Mouse (Mus musculus): Measurements from ENCODE around the gene Cds1. TPM values are rescaled to one million over a fixed set of nuclear protein-coding genes. Genes with fewer than 3 reads are reported as not detected.
A peak's percentile ranks its signal among the peaks of the same experiment; 100 is the strongest.

Cds1 gene
- polyA plus RNA-seq, 1 experiment from 2014 or later: 10.2 TPM

GRCm38 (mm10) chr5:101741224-101741591 lies 23.7 kb upstream of the Cds1 start:
- no peaks in the 10 kb centered on the region for H3K36me3 ChIP-seq (ENCODE audit: control insufficient read depth, insufficient read depth, low read length)
- peak; percentile 77; the same call in 1 of the 2 replicates for ATAC-seq (ENCODE audit: low read depth)
- H3K9me3 ChIP-seq (ENCODE audit: control insufficient read depth, low read length): no peaks in the 10 kb centered on the region
- peaks cover 7% of the 10 kb centered on the region; the same call in 1 of the 2 replicates for H3K4me1 ChIP-seq (ENCODE audit: control insufficient read depth, insufficient read depth, low read length)
- no peak for DNase-seq (ENCODE audit: low spot score)
- no peak overlapping the region for H3K9ac ChIP-seq (ENCODE audit: low read depth, low read length)
- H3K4me3 ChIP-seq (ENCODE audit: low read depth, low read length): no peak overlapping the region
- no peak overlapping the region for H3K4me2 ChIP-seq (ENCODE audit: low read depth, low read length)
- H3K27me3 ChIP-seq (replicated peaks; ENCODE audit: control insufficient read depth, insufficient read depth, low read length): no peaks in the 10 kb centered on the region
- peak overlapping the region; percentile 58 for H3K27ac ChIP-seq (replicated peaks; ENCODE audit: low read depth, low read length)
- WGBS: 70% methylated on average over 4 of the region's 4 CpGs

- no peak overlapping the region for H3K9ac ChIP-seq (ENCODE audit: low read depth, low read length)
- H3K36me3 ChIP-seq (ENCODE audit: control insufficient read depth, insufficient read depth, low read length): no peaks in the 10 kb centered on the region
- no peak overlapping the region for H3K4me3 ChIP-seq (ENCODE audit: low read depth, low read length)
- no peaks in the 10 kb centered on the region for H3K9me3 ChIP-seq (ENCODE audit: control insufficient read depth, low read length)
- peaks cover 7% of the 10 kb centered on the region; the same call in 1 of the 2 replicates for H3K4me1 ChIP-seq (ENCODE audit: control insufficient read depth, insufficient read depth, low read length)
- no peak overlapping the region for H3K4me2 ChIP-seq (ENCODE audit: low read depth, low read length)
- peak overlapping the region; percentile 58; the same call in 1 of the 2 replicates for H3K27ac ChIP-seq (replicated peaks; ENCODE audit: low read depth, low read length)
- no peak for ATAC-seq (ENCODE audit: low read depth)
- WGBS: 77% methylated on average over 2 of the region's 2 CpGs
- no peak for DNase-seq (ENCODE audit: low spot score)
- no peaks in the 10 kb centered on the region for H3K27me3 ChIP-seq (replicated peaks; ENCODE audit: control insufficient read depth, insufficient read depth, low read length)
These were observed 22.9 kb upstream of the Cds1 start for GRCm38 (mm10) chr5:101742014-101742413.

- Histone ChIP-seq H3K4me3 (ENCODE audit: low read depth, low read length) (no peak overlapping the region), H3K36me3 (ENCODE audit: control insufficient read depth, insufficient read depth, low read length) (no peaks in the 10 kb centered on the region), H3K4me1 (ENCODE audit: control insufficient read depth, insufficient read depth, low read length) (peaks cover 7% of the 10 kb centered on the region; the same call in 1 of the 2 replicates), H3K4me2 (ENCODE audit: low read depth, low read length) (no peak overlapping the region), H3K27me3 (replicated peaks; ENCODE audit: control insufficient read depth, insufficient read depth, low read length) (no peaks in the 10 kb centered on the region), H3K9me3 (ENCODE audit: control insufficient read depth, low read length) (no peaks in the 10 kb centered on the region), H3K9ac (ENCODE audit: low read depth, low read length) (no peak overlapping the region), H3K27ac (replicated peaks; ENCODE audit: low read depth, low read length) (0 out of 2 replicates have a peak overlapping the region, but pooled peaks have one; percentile 58)
- ATAC-seq (ENCODE audit: low read depth) (0 out of 2 replicates have a peak, but pooled peaks have one; percentile 56), DNase-seq (ENCODE audit: low spot score) (peak; percentile 78)
- WGBS: 82% methylated on average over 8 of the region's 8 CpGs
These were observed 22.5 kb upstream of the Cds1 start for GRCm38 (mm10) chr5:101742425-101742824.

- ATAC-seq (ENCODE audit: low read depth) (no peak), DNase-seq (ENCODE audit: low spot score) (no peak)
- peaks cover 7% of the 10 kb centered on the region; the same call in 1 of the 2 replicates for H3K4me1 ChIP-seq (ENCODE audit: control insufficient read depth, insufficient read depth, low read length)
- no peak overlapping the region for H3K4me3 ChIP-seq (ENCODE audit: low read depth, low read length)
- no peaks in the 10 kb centered on the region for H3K27me3 ChIP-seq (replicated peaks; ENCODE audit: control insufficient read depth, insufficient read depth, low read length)
- H3K27ac ChIP-seq (replicated peaks; ENCODE audit: low read depth, low read length): no peak overlapping the region
- no peak overlapping the region for H3K9ac ChIP-seq (ENCODE audit: low read depth, low read length)
- H3K36me3 ChIP-seq (ENCODE audit: control insufficient read depth, insufficient read depth, low read length): no peaks in the 10 kb centered on the region
- 71% methylated on average over 6 of the region's 6 CpGs for WGBS
- H3K9me3 ChIP-seq (ENCODE audit: control insufficient read depth, low read length): no peaks in the 10 kb centered on the region
- H3K4me2 ChIP-seq (ENCODE audit: low read depth, low read length): no peak overlapping the region
These were observed 20.0 kb upstream of the Cds1 start for GRCm38 (mm10) chr5:101744886-101745285.

- H3K9ac ChIP-seq (ENCODE audit: low read depth, low read length): no peak overlapping the region
- H3K4me2 ChIP-seq (ENCODE audit: low read depth, low read length): no peak overlapping the region
- H3K4me1 ChIP-seq (ENCODE audit: control insufficient read depth, insufficient read depth, low read length): no peaks in the 10 kb centered on the region
- H3K27ac ChIP-seq (replicated peaks; ENCODE audit: low read depth, low read length): no peak overlapping the region
- H3K4me3 ChIP-seq (ENCODE audit: low read depth, low read length): no peak overlapping the region
- H3K36me3 ChIP-seq (ENCODE audit: control insufficient read depth, insufficient read depth, low read length): no peaks in the 10 kb centered on the region
- no peak for ATAC-seq (ENCODE audit: low read depth)
- 90% methylated on average over 1 of the region's 1 CpGs for WGBS
- H3K27me3 ChIP-seq (replicated peaks; ENCODE audit: control insufficient read depth, insufficient read depth, low read length): no peaks in the 10 kb centered on the region
- no peaks in the 10 kb centered on the region; the same call in 1 of the 2 replicates for H3K9me3 ChIP-seq (ENCODE audit: control insufficient read depth, low read length)
- no peak for DNase-seq (ENCODE audit: low spot score)
These were observed 11.2 kb upstream of the Cds1 start for GRCm38 (mm10) chr5:101753680-101754079.

GRCm38 (mm10) chr5:101757669-101758068 lies 7.3 kb upstream of the Cds1 start:
- no peaks in the 10 kb centered on the region for H3K36me3 ChIP-seq (ENCODE audit: control insufficient read depth, insufficient read depth, low read length)
- H3K4me3 ChIP-seq (ENCODE audit: low read depth, low read length): no peak overlapping the region
- no peaks in the 10 kb centered on the region; the same call in 1 of the 2 replicates for H3K27me3 ChIP-seq (replicated peaks; ENCODE audit: control insufficient read depth, insufficient read depth, low read length)
- no peak for DNase-seq (ENCODE audit: low spot score)
- no peak for ATAC-seq (ENCODE audit: low read depth)
- no peaks in the 10 kb centered on the region for H3K4me1 ChIP-seq (ENCODE audit: control insufficient read depth, insufficient read depth, low read length)
- no peaks in the 10 kb centered on the region; the same call in 1 of the 2 replicates for H3K9me3 ChIP-seq (ENCODE audit: control insufficient read depth, low read length)
- no peak overlapping the region for H3K4me2 ChIP-seq (ENCODE audit: low read depth, low read length)
- no peak overlapping the region for H3K9ac ChIP-seq (ENCODE audit: low read depth, low read length)
- H3K27ac ChIP-seq (replicated peaks; ENCODE audit: low read depth, low read length): no peak overlapping the region

GRCm38 (mm10) chr5:101761685-101762084 lies 3.2 kb upstream of the Cds1 start:
- ATAC-seq (ENCODE audit: low read depth): no peak
- H3K4me2 ChIP-seq (ENCODE audit: low read depth, low read length): no peak overlapping the region
- H3K4me3 ChIP-seq (ENCODE audit: low read depth, low read length): no peak overlapping the region
- no peak overlapping the region for H3K9ac ChIP-seq (ENCODE audit: low read depth, low read length)
- H3K36me3 ChIP-seq (ENCODE audit: control insufficient read depth, insufficient read depth, low read length): no peaks in the 10 kb centered on the region
- H3K27me3 ChIP-seq (replicated peaks; ENCODE audit: control insufficient read depth, insufficient read depth, low read length): peaks cover 18% of the 10 kb centered on the region
- peaks cover 6% of the 10 kb centered on the region; the same call in 1 of the 2 replicates for H3K4me1 ChIP-seq (ENCODE audit: control insufficient read depth, insufficient read depth, low read length)
- WGBS: 77% methylated on average over 4 of the region's 4 CpGs
- no peaks in the 10 kb centered on the region for H3K9me3 ChIP-seq (ENCODE audit: control insufficient read depth, low read length)
- H3K27ac ChIP-seq (replicated peaks; ENCODE audit: low read depth, low read length): no peak overlapping the region
- no peak for DNase-seq (ENCODE audit: low spot score)

GRCm38 (mm10) chr5:101763571-101763970 lies 1.4 kb upstream of the Cds1 start:
- Histone ChIP-seq H3K9me3 (ENCODE audit: control insufficient read depth, low read length) (no peaks in the 10 kb centered on the region), H3K36me3 (ENCODE audit: control insufficient read depth, insufficient read depth, low read length) (no peaks in the 10 kb centered on the region), H3K9ac (ENCODE audit: low read depth, low read length) (no peak overlapping the region), H3K4me3 (ENCODE audit: low read depth, low read length) (no peak overlapping the region), H3K27ac (replicated peaks; ENCODE audit: low read depth, low read length) (no peak overlapping the region), H3K4me2 (ENCODE audit: low read depth, low read length) (no peak overlapping the region), H3K4me1 (ENCODE audit: control insufficient read depth, insufficient read depth, low read length) (peaks cover 10% of the 10 kb centered on the region; the same call in 1 of the 2 replicates), H3K27me3 (replicated peaks; ENCODE audit: control insufficient read depth, insufficient read depth, low read length) (peaks cover 34% of the 10 kb centered on the region)
- no peak for ATAC-seq (ENCODE audit: low read depth)
- 11% methylated on average over 2 of the region's 2 CpGs for WGBS
- DNase-seq (ENCODE audit: low spot score): no peak

GRCm38 (mm10) chr5:101765390-101765901 lies 516 bp downstream of the Cds1 start:
- peak; percentile 28 for DNase-seq (ENCODE audit: low spot score)
- peak; percentile 34 for ATAC-seq (ENCODE audit: low read depth)
- no peaks in the 10 kb centered on the region for H3K36me3 ChIP-seq (ENCODE audit: control insufficient read depth, insufficient read depth, low read length)
- peaks cover 38% of the 10 kb centered on the region for H3K27me3 ChIP-seq (replicated peaks; ENCODE audit: control insufficient read depth, insufficient read depth, low read length)
- H3K4me1 ChIP-seq (ENCODE audit: control insufficient read depth, insufficient read depth, low read length): peaks cover 10% of the 10 kb centered on the region; the same call in 1 of the 2 replicates
- H3K9ac ChIP-seq (ENCODE audit: low read depth, low read length): peak overlapping the region; percentile 79
- no peaks in the 10 kb centered on the region for H3K9me3 ChIP-seq (ENCODE audit: control insufficient read depth, low read length)
- peak overlapping the region; percentile 28; the same call in 1 of the 2 replicates for H3K27ac ChIP-seq (replicated peaks; ENCODE audit: low read depth, low read length)
- 1% methylated on average over 19 of the region's 45 CpGs for WGBS
- peak overlapping the region; percentile 99 for H3K4me2 ChIP-seq (ENCODE audit: low read depth, low read length)
- peak overlapping the region; percentile 76 for H3K4me3 ChIP-seq (ENCODE audit: low read depth, low read length)
